Mouse (Mus musculus) neural tube, embryonic 11.5 days (tissue): ENCODE measurements around the gene Spaca7. TPM values are rescaled to one million over a fixed set of nuclear protein-coding genes. Genes with fewer than 3 reads are reported as not detected.

Experiments used
- ATAC-seq: fragments of 200-750 bp; cut with Nextera tagmentation; 2 replicates; pipeline ENCODE4 v1.8.0; 2017; ENCODE audit warnings: moderate number of reproducible peaks, mild to moderate bottlenecking, moderate TSS enrichment, moderate library complexity; ENCODE audit not compliant: insufficient read depth, low FRiP score, low TSS enrichment
- DNase-seq: peaks from one replicate; pipeline ENCODE4 v3.0.0-alpha.2; 2015; ENCODE audit warnings: low spot score
- H3K27ac ChIP-seq: fragments of 300-500 bp; sonication (generic); 2 replicates; pipeline ENCODE4 v1.5.1; 2014; ENCODE audit warnings: low read depth, mild to moderate bottlenecking, low read length
- H3K27me3 ChIP-seq: fragments of 300-500 bp; sonication (generic); 2 replicates; pipeline ENCODE4 v1.6.1; 2014; ENCODE audit warnings: mild to moderate bottlenecking, low read length, mixed read lengths; ENCODE audit not compliant: control insufficient read depth, insufficient read depth
- H3K36me3 ChIP-seq: fragments of 300-500 bp; sonication (generic); 2 replicates; pipeline ENCODE4 v1.6.1; 2014; ENCODE audit warnings: mild to moderate bottlenecking, low read length, moderate library complexity, mixed read lengths; ENCODE audit not compliant: control insufficient read depth, insufficient read depth
- H3K4me1 ChIP-seq: fragments of 300-500 bp; sonication (generic); 2 replicates; pipeline ENCODE4 v1.6.1; 2014; ENCODE audit warnings: low read length, mixed read lengths; ENCODE audit not compliant: control insufficient read depth, insufficient read depth
- H3K4me2 ChIP-seq: fragments of 300-500 bp; sonication (generic); 2 replicates; pipeline ENCODE4 v1.6.1; 2014; ENCODE audit warnings: low read depth, mild to moderate bottlenecking, moderate library complexity
- H3K4me3 ChIP-seq: fragments of 300-500 bp; sonication (generic); 2 replicates; pipeline ENCODE4 v1.5.1; 2014; ENCODE audit warnings: low read depth, low read length
- H3K9ac ChIP-seq: fragments of 300-500 bp; sonication (generic); 2 replicates; pipeline ENCODE4 v1.6.1; 2014; ENCODE audit warnings: mild to moderate bottlenecking, low read length
- H3K9me3 ChIP-seq: fragments of 300-500 bp; sonication (generic); 2 replicates; pipeline ENCODE4 v1.6.1; 2016; ENCODE audit warnings: low read length; ENCODE audit not compliant: control insufficient read depth
- WGBS: fragments of 180-500 bp; shearing (Covaris S2); extraction: QIAGEN DNeasy Blood & Tissue Kit; methylation state at CpG from one replicate; pipeline ENCODE4 v1.1.7; 2014; 5-methylcytosine and 5-hydroxymethylcytosine counted together
- polyA plus RNA-seq: library from polyadenylated mRNA; unstranded; fragments of >200 nt; fragmentation: Nextera tagmentation; extraction: Ambion mirVana; gene quantifications from 2 replicates; pipeline ENCODE4 v1.2.1, GENCODE M21; 2014

The Spaca7 gene
- polyA plus RNA-seq, 1 experiment from 2014 or later, result not detected

GRCm38 (mm10) chr8:12621550-12622222 is 48.9 kb downstream of the Spaca7 start:
- H3K36me3 ChIP-seq, result peaks cover 10% of the 10 kb centered on the region
- H3K9me3 ChIP-seq, result no peaks in the 10 kb centered on the region
- WGBS, result 94% methylated on average over 18 of the region's 18 CpGs
- no peak overlapping the region for H3K9ac ChIP-seq
- H3K4me2 ChIP-seq, result no peak overlapping the region
- no peaks in the 10 kb centered on the region for H3K27me3 ChIP-seq
- no peak for ATAC-seq
- H3K27ac ChIP-seq, result no peak overlapping the region
- no peaks in the 10 kb centered on the region for H3K4me1 ChIP-seq
- no peak overlapping the region for H3K4me3 ChIP-seq
- DNase-seq, result no peak

- Histone ChIP-seq H3K4me1 (no peaks in the 10 kb centered on the region), H3K9ac (no peak overlapping the region), H3K36me3 (peaks cover 8% of the 10 kb centered on the region), H3K9me3 (no peaks in the 10 kb centered on the region), H3K27me3 (no peaks in the 10 kb centered on the region), H3K27ac (no peak overlapping the region), H3K4me3 (no peak overlapping the region), H3K4me2 (no peak overlapping the region)
- WGBS, result 88% methylated on average over 5 of the region's 5 CpGs
- DNase-seq (no peak), ATAC-seq (no peak)
Observed at GRCm38 (mm10) chr8:12625890-12626289, 53.1 kb downstream of the Spaca7 start.

- Histone ChIP-seq H3K4me3 (no peak overlapping the region), H3K27ac (no peak overlapping the region), H3K27me3 (no peaks in the 10 kb centered on the region), H3K4me1 (no peaks in the 10 kb centered on the region), H3K36me3 (no peaks in the 10 kb centered on the region; the same call in 1 of the 2 replicates), H3K9me3 (no peaks in the 10 kb centered on the region), H3K9ac (no peak overlapping the region), H3K4me2 (no peak overlapping the region)
- ATAC-seq (no peak), DNase-seq (peak; percentile 45)
- 42% methylated on average over 3 of the region's 3 CpGs for WGBS
Observed at GRCm38 (mm10) chr8:12629079-12629478, 56.2 kb downstream of the Spaca7 start.

DNA sequence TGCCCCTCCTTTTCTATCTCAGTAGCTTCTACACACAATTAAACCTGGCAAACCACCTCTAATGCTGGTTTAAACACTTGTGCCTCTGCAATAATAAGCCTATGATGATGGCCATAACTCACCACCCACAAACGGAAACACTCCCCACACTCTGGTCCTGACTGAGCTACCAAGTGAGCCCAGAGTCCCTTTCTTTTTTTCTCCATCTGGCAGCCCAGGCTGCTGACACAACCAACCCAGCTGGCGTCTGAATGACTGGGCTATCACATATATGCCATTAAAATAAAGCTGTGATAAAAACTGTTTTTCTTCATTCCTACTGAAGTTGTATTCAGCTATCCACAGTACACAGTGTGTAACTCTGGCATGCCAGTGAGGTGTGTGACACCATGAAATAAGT is 62.5 kb downstream of the Spaca7 start:
- Histone ChIP-seq H3K9ac (no peak overlapping the region), H3K4me3 (no peak overlapping the region), H3K27ac (no peak overlapping the region), H3K9me3 (no peaks in the 10 kb centered on the region), H3K36me3 (peaks cover 8% of the 10 kb centered on the region), H3K4me1 (no peaks in the 10 kb centered on the region), H3K27me3 (no peaks in the 10 kb centered on the region), H3K4me2 (no peak overlapping the region)
- ATAC-seq (no peak), DNase-seq (no peak)
- WGBS, result 83% methylated on average over 2 of the region's 2 CpGs

GRCm38 (mm10) chr8:12638446-12638845 is 65.6 kb downstream of the Spaca7 start:
- Histone ChIP-seq H3K27ac (no peak overlapping the region), H3K9ac (no peak overlapping the region), H3K9me3 (no peaks in the 10 kb centered on the region), H3K4me2 (no peak overlapping the region), H3K4me3 (no peak overlapping the region), H3K4me1 (no peaks in the 10 kb centered on the region), H3K27me3 (no peaks in the 10 kb centered on the region), H3K36me3 (peaks cover 12% of the 10 kb centered on the region)
- DNase-seq (no peak), ATAC-seq (no peak)
- WGBS, result 92% methylated on average over 11 of the region's 11 CpGs

DNA sequence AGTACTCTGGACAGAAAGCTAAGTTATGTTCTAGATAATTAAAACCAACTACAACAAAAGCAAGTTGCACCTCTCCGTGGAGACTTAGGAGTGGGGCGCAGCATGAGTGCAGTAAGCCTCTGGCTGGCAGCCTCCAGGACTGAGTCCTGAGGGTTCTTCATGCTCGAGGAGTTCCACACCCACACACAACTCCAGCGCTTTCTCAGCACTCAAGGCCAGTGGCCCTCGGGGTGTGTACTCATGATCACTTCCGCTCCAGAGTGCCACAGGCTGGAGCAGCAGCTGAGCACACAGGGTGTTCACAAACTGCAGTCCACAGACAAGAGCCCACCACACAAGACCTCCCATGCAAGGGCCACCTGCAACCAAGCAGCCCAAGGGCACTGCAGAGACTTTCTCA is 68.7 kb downstream of the Spaca7 start:
- Histone ChIP-seq H3K4me2 (no peak overlapping the region), H3K9me3 (no peaks in the 10 kb centered on the region), H3K36me3 (peaks cover 12% of the 10 kb centered on the region), H3K9ac (no peak overlapping the region), H3K27me3 (no peaks in the 10 kb centered on the region), H3K4me3 (no peak overlapping the region), H3K4me1 (no peaks in the 10 kb centered on the region), H3K27ac (no peak overlapping the region)
- no peak for DNase-seq
- ATAC-seq, result no peak
- WGBS, result 93% methylated on average over 6 of the region's 6 CpGs

- Histone ChIP-seq H3K36me3 (peaks cover 4% of the 10 kb centered on the region; the same call in 1 of the 2 replicates), H3K9ac (no peak overlapping the region), H3K9me3 (no peaks in the 10 kb centered on the region), H3K27me3 (no peaks in the 10 kb centered on the region), H3K4me2 (no peak overlapping the region), H3K4me1 (no peaks in the 10 kb centered on the region), H3K27ac (no peak overlapping the region), H3K4me3 (no peak overlapping the region)
- ATAC-seq, result no peak
- DNase-seq, result no peak
- WGBS, result 90% methylated on average over 8 of the region's 8 CpGs
Observed at GRCm38 (mm10) chr8:12644341-12644740, 71.5 kb downstream of the Spaca7 start.

DNA sequence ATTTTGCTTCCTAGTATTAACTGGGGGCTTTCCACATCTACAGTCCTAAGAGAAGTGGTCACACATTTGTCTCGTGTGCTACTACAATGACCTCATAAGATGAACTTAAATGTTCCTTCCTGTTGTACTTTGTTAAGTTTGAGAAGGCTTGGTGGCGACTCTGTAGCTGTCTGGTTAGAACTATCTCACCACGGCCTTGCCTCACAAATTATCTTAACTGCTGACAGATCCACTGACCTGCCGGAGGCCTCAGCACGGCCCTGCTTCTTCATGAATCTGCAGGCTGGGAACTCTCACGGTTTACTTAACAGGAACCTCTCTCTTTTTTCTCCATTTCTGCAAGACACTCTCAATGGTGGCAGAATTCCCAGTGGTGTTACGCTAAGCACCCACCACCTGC is 72.1 kb downstream of the Spaca7 start:
- H3K9ac ChIP-seq, result no peak overlapping the region
- peaks cover 4% of the 10 kb centered on the region; the same call in 1 of the 2 replicates for H3K36me3 ChIP-seq
- no peak overlapping the region for H3K4me2 ChIP-seq
- no peaks in the 10 kb centered on the region for H3K4me1 ChIP-seq
- H3K9me3 ChIP-seq, result no peaks in the 10 kb centered on the region
- DNase-seq, result no peak
- no peak for ATAC-seq
- no peak overlapping the region for H3K27ac ChIP-seq
- no peaks in the 10 kb centered on the region for H3K27me3 ChIP-seq
- H3K4me3 ChIP-seq, result no peak overlapping the region
- 59% methylated on average over 7 of the region's 7 CpGs for WGBS

GRCm38 (mm10) chr8:12646536-12646935 is 73.7 kb downstream of the Spaca7 start:
- WGBS, result 54% methylated on average over 4 of the region's 4 CpGs
- Histone ChIP-seq H3K4me3 (no peak overlapping the region), H3K9me3 (no peaks in the 10 kb centered on the region), H3K9ac (no peak overlapping the region), H3K4me1 (peaks cover 3% of the 10 kb centered on the region; the same call in 1 of the 2 replicates), H3K27ac (no peak overlapping the region), H3K27me3 (no peaks in the 10 kb centered on the region), H3K4me2 (no peak overlapping the region), H3K36me3 (peaks cover 2% of the 10 kb centered on the region)
- DNase-seq (no peak), ATAC-seq (no peak)
